Mouse (Mus musculus) cerebellum, adult 18-20 months (tissue): ENCODE data around the gene Adam6a.
"Not testable (repeated sequence)": the region's sequence is repeated elsewhere in the genome, so short reads cannot be mapped to it uniquely, and the experiment has no call there.

ENCODE experiments used
- DNase-seq, 2 experiments: peaks; one replicate each; pipeline ENCODE4 v3.0.0; 2021

The Adam6a gene

GRCm38 (mm10) chr12:113543608-113544007, at the start of gene Adam6a:
Gene Adam6a (plus strand): TSS chr12:113543908.
- not testable (repeated sequence) for DNase-seq

GRCm38 (mm10) chr12:113525901-113526300, 17.8 kb upstream of the Adam6a start:
- no peak for DNase-seq

GRCm38 (mm10) chr12:113578241-113578640, 34.5 kb downstream of the Adam6a start:
- no peak for DNase-seq

GRCm38 (mm10) chr12:113588001-113588400, 44.3 kb downstream of the Adam6a start:
- no peak for DNase-seq
